Mouse (Mus musculus) left cerebral cortex, postnatal 25 days (tissue): ENCODE results near the gene Pfkl. TPM values are rescaled to one million over a fixed set of nuclear protein-coding genes. Genes with fewer than 3 reads are reported as not detected.
"Not testable (repeated sequence)": the region's sequence is repeated elsewhere in the genome, so short reads cannot be mapped to it uniquely, and the experiment has no call there.

Experiments
- DNase-seq, 2 experiments: peaks; one replicate each; pipeline ENCODE4 v3.0.0; 2022; ENCODE audit warnings: low spot score in 2 of 2, mixed read lengths in 1 of 2
- intact Hi-C: fragments of 180-260 bp; cut with DNase I; formaldehyde crosslinking; loops from one replicate; pipeline ENCODE4 v1.15.1; 2025
- total RNA-seq, 2 experiments: library from RNA; stranded (reverse); gene quantifications; 2 replicates each; pipeline ENCODE4 v1.2.3; 2021

Pfkl gene
- total RNA-seq, result 100 to 1,000 TPM; 145 to 149 TPM

GRCm38 (mm10) chr10:78009945-78010293 lies at the start of gene Pfkl:
Pfkl (minus strand) TSS chr10:78010083.
- intact Hi-C loops, result loop anchor here (2.0 kb wide), 1 partner anchor 31 kb away; the partner anchor contains the start of gene 1810043G02Rik
- no peak for DNase-seq

GRCm38 (mm10) chr10:78057056-78057455 lies 47.2 kb upstream of the Pfkl start:
- no peak for DNase-seq
- intact Hi-C loops, result no loop called here

DNA sequence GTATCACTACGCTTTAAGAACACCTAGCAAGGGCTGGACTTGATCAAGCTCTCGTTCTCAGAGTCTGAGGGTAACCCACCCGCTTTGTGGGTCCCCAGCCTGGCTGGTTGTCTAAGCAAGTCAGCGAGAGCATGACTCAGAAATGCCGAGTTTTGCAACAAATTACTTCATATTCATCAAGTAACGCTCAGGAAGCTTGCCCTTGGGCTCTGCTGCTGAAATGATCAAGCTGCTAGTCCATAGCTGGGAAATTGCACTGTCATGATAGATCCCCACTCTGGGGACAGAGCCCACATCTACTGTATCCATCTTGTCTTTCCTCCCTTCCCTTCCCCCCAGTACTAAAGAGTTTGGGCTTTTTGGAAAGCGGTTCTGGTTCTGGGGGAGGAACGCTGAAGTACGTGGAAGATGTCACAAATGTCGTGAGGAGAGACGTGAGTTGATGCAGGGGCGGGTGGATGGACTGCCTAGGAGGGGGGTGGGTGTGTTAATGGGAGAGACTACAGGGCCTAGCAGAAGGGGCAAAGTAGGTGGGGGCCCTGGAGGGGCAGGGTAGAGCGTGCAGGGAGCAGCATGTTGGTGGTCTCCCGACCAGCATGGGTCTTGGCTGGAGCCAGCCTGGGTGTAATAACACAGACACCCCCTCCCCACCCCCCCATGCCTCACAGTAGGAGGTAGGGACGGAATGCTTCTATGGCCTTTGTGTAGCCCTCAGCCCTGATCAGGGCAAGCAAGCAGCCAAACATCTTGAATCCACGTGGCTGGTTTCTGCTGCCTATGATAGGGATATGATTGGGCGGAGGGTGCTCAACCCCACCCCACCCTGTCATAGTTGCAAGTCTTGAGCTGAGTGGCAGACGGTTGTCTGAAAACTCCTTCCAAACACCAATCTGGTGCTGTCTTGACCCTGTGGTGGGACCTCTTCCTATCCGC lies 45.0 kb upstream of the Pfkl start:
- DNase-seq, result no peak
- intact Hi-C loops, result no loop called here

DNA sequence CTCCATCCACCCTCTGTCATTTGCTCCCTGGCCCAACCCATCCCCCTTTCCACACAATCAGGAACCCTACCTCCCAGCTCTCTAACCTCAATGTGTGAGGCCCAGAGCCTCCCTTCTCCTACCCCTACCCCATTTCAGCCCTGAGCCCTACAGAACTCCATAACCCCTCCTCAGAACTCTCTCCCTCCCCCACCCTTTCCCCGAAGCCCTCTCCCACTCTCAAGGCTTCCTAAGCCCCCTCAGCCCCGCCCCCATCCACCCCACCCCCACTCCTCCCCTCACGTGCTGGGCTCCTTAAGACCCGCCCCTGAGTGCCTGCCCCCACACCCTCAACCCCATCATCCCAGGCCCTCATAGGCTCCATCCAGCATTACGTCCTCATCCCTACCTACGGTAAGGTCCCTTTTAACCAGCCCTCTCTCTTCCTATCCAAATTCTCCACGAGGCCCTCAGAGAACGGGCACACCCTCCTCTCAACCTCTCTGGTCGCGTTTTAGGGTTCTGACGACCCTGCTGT lies 39.7 kb upstream of the Pfkl start:
- intact Hi-C loops, result no loop called here
- no peak for DNase-seq

DNA sequence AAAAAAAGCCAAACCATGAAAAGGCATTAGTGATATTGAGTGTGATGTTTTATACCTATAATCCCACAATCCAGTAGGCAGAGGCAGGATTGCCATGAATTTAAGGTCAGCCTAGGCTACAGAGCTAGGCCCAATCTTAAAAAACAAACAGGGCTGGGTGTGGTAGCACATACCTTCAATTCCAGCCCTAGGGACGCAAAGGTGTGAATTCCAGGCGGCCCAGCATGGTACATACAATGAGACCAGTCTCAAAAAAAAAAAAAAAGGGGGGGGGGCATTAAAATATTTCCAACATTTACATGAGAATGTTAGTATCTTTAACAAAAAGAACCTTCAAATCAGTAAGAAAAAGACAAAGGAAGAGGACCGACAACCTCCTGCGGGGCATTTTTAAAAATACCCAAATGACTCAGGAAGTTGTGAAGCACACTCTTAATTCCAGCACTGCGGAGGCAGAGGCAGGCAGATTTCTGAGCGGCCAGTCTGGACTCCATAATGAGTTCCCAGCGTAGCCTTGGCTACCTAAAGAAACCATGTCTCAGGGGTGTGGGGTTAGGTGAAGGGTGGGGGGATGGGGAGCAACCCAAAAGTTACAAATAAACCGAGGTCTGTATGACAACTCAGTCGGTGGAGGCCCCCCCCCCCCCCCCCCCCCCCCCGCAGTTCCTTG lies 38.3 kb upstream of the Pfkl start:
- DNase-seq, result no peak
- intact Hi-C loops, result no loop called here

GRCm38 (mm10) chr10:78046388-78046787 lies 36.5 kb upstream of the Pfkl start:
- intact Hi-C loops, result no loop called here
- no peak for DNase-seq

DNA sequence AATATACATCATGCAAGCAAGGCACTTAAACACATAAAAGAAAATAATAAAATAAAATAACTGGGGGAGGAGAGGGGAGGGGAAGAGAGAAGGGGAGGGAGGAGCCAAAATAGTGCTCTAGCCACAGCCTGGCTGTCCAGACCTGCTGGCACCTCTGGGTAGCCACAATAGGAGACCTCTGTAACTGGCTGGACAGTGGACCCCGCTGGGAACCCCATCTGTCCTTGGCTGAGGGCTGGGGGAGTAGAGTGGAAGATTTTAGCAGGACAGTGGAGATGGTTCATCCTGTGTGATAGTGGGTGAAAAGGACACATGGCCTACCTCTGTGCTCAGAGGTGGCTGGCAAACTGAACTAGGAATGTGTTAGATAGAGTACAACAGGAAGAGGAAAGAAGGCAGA lies 34.6 kb upstream of the Pfkl start:
- intact Hi-C loops, result no loop called here
- DNase-seq, result no peak

DNA sequence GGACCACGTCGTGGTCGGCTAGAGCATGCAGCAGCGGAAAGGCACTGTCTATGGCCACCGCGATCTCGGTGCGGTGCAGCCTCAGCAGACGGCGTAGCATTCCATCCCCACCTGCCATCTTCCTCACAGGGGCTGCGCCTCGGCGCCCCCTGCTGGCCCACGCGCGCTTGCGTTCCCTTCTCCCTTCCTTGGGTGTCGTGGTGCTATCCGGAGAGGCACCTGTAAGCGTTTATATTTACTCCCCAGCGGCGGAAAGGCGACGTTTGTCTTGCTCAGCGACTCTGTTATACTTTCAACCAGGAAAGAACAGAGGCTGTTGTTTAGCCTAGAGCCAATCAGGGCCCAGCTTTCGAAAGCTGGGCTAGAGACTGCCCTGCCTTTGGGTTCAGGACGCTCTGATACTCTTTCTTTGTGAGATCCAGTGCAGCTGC lies 33.5 kb upstream of the Pfkl start, which contains the start of gene Aire:
Gene Aire, minus strand, starts transcription at position 205 of the 431 bp plus-strand sequence.
- DNase-seq, result peak; percentile 43 to 47
- intact Hi-C loops, result no loop called here

- intact Hi-C loops, result no loop called here
- peak; percentile 20 to 61 for DNase-seq
These were observed 33.0 kb upstream of the Pfkl start for GRCm38 (mm10) chr10:78042697-78043405.

- DNase-seq, result no peak
- intact Hi-C loops, result no loop called here
These were observed 32.2 kb upstream of the Pfkl start for GRCm38 (mm10) chr10:78042096-78042495.

DNA sequence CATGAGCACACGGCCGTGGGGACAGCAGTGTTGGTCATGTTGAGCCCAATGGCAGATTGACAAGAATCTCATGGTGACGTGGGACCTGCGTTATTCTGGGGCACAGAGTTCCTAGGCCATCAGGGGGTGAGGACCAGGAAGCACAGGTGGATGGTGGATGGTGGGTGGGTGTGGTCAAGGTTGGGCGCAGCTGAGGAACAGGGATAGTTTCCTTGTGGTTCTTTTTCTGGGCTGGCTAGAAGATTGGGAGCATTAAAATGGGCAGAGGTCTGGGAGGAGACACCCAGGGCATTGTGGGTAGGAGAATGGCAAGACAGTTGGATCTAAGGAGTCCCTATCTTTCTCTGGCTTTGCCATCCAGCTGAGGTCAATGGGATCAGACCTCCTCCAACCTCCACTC lies 31.8 kb upstream of the Pfkl start, which contains the start of gene Dnmt3l:
Gene Dnmt3l, plus strand, starts transcription at position 301 of the 400 bp plus-strand sequence.
- intact Hi-C loops, result no loop called here
- DNase-seq, result no peak

- intact Hi-C loops, result no loop called here
- DNase-seq, result no peak
These were observed 27.3 kb upstream of the Pfkl start for GRCm38 (mm10) chr10:78037139-78037538.

DNA sequence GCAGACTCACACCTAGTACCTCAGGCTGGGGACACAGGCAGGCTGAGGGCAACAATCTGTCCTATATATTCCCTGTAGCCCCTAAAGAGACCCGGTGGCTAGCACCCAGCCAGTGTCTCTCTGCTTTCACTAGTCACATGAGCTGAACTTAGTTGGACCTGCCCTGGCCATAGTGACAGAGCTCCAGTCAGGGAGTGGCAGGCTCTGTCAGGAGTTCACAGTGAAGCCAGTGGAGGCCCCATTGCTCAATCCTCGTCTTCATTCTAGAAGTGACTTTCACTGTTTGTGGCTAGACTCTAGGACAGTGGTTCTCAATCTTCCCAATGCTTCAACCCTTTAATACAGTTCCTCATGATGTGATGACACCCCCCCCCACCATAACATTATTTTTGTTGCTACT lies 22.1 kb upstream of the Pfkl start:
- DNase-seq, result no peak
- intact Hi-C loops, result loop anchor here (1.0 kb wide), 1 partner anchor 128 kb away; no protein-coding TSS in a partner anchor

DNA sequence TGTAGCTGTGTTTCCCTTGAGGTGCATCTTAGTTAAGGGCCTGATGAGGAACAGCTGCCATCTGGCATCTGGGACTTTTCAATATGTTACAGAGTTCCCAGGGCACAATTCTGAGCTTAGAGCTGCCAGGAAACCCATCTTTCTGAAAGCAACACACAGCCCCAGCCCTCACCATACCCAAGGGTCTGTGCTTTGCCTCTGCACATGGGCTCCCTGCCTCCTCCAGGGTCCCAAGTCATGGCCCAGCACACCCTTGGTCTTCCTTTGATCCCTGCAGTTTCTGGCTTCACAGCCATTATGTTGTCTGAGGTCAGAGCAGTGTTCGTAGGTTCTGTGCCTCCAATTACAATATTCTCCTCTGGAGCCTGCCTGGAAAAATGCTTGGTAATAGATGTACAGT lies 19.2 kb upstream of the Pfkl start:
- DNase-seq, result no peak
- intact Hi-C loops, result no loop called here

- intact Hi-C loops, result no loop called here
- DNase-seq, result peak; percentile 63 to 75
These were observed 18.2 kb upstream of the Pfkl start for GRCm38 (mm10) chr10:78028129-78028528.

GRCm38 (mm10) chr10:78025453-78025852 lies 15.6 kb upstream of the Pfkl start:
- intact Hi-C loops, DNase-seq: not testable (repeated sequence)

DNA sequence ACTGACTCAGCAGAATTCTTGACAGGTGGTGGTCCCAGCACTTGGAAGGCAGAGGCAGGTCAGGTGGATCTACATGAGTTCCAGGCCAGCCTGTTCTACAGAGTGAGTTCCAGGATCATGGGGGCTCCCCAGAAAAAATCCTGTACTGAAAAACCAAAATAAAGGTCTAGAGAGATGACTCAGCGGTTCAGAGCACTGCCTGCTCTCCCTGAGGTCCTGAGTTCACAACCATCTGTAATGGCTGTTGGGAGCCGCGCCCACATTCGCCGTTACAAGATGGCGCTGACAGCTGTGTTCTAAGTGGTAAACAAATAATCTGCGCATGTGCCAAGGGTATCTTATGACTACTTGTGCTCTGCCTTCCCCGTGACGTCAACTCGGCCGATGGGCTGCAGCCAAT lies 10.1 kb upstream of the Pfkl start:
- DNase-seq, intact Hi-C loops: not testable (repeated sequence)

- intact Hi-C loops, result no loop called here
- no peak for DNase-seq
These were observed 9.4 kb upstream of the Pfkl start for GRCm38 (mm10) chr10:78019291-78019690.

GRCm38 (mm10) chr10:78018797-78019203 lies 8.9 kb upstream of the Pfkl start:
- intact Hi-C loops, result no loop called here
- DNase-seq, result peak; percentile 69 to 76

DNA sequence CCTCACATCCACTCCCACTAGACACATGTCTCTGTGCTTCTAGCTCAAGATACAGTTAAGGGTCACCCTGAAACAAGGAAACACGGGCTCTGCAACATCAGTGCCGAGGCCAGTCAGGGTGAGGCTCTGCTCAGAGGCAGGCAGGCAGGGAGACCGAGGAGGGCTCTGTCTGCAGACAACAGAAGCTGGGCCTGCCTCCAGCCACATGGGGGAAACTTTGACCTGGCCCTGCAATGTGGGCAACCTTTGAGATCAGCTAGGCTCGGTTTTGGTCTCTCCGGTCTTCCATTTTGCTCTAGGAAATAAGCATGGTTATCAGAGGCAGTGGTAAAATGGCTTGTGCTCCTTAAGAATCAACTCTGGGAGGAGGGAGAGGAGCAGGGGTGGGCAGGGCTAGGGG lies 6.5 kb upstream of the Pfkl start:
- DNase-seq, result no peak
- intact Hi-C loops, result no loop called here
